Mouse (Mus musculus): ENCODE results near the gene Cacnb3. TPM values are rescaled to one million over a fixed set of nuclear protein-coding genes. Genes with fewer than 3 reads are reported as not detected.

Gene Cacnb3
- total RNA-seq, 2 experiments from 2014 or later = not detected

DNA sequence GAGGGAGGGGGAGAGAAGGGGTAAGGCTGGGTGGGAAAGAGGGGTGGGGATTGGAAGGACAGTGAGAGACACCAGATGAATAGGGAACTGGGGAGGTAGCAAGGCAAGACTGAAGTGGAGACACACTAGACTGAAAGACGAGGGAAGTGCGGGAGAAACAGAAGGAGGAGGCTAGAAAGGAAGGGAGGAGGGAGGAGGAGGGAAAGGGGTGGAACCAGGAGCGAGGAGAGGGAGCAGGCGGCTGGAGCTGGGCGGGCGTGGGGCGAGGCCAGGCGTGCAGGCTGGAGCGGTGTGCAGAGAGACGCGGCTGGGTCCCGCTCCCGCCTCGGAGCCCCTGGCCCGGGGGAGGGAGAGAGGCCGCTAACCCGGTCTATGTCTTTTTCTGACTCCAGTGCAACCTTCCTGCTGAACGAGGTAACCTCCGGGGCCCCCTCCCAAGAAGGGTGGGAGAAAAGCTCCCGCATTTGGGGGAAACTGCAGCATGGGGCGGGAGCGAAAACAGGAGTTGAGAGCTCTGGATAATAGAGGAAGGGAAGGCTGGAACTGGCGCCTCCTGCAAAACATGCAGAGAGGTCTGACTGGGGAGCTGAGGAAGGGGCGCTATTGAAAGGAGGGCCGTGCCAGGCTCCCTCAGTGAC, 1.6 kb downstream of the Cacnb3 start:
- no peak for ATAC-seq (replicated peaks; ENCODE audit: low FRiP score, poor library complexity, severe bottlenecking)

DNA sequence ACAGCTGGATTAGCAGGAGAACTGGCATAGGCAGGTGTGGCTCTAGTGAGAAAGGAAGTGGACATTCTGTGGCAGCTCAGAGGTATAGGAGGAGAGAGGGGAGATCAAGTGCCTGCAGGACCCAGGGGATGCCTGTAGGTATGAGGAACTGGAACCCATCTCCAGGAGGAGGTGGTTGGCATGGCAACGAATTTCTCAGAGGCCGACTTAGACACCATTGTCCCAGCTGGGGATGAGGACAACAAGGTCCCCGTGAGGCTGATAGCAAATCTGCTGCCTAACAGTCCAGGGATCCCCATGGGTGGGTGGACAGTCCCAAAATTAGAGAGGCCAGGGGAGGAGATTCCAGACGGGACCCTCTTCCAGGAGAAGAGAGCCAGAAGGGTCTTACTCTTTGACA, 2.3 kb downstream of the Cacnb3 start:
- no peak for ATAC-seq (replicated peaks; ENCODE audit: low FRiP score, poor library complexity, severe bottlenecking)

DNA sequence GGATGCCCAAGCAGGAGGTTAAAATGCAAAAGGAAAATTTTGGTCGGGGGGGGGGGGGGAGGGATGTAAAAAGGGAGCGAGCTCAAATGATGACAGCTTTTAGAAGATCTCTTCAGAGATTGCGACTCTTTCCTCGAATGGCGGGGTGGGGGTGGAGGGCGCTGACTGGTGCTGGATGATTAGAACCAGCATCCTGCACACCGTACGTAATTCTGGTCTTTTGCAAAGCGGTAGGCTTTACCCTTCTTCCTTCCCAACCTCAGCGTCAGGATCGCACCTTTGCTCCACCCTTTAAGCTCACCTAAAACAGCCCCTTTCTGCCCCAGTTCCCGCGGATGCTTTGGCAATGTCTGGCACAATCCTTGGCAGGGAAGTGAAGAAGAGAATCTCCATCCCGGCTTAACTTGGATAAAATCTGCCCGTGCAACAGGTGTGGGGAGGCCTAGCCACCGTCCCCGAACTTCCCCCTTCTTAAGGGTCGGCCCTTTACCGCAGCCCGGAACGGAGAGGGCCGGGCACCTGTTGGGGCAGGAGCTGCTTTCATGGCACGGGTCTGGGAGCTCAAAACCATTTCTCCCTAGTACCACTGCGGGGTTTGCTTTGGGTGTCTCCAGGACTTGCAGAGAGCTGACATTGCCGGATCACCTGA, 3.3 kb downstream of the Cacnb3 start:
- no peak for ATAC-seq (replicated peaks; ENCODE audit: low FRiP score, poor library complexity, severe bottlenecking)

DNA sequence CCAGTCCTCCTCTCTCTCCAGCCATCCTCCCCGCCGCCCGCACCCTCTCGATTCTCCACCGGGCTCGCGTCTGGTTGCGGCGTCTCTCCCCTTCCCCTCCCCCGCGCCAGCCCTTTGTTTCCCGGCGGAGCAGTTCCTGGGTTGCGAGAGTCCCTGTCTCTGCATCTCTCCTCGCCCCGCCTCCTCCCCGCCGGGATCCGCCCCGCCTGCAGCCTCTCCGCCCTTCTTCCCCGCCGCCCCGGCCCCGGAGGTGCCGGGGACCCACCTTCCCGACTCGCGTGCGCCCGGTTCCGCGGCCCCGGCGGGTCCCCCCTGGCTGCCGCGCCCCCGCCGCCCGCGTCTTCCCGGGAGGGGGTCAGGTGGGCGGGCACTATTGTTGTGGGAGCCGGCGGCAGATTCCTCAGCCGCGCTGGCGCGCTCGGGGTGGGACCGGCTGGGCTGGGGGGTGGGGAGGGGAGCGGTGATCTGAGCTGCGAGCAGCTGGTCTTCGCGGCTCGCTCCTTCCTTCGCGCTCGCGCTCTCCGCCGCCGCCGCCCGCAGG, 4.0 kb downstream of the Cacnb3 start:
- 0 out of 2 replicates have a peak, but pooled peaks have one; percentile 45 for ATAC-seq (replicated peaks; ENCODE audit: low FRiP score, poor library complexity, severe bottlenecking)

DNA sequence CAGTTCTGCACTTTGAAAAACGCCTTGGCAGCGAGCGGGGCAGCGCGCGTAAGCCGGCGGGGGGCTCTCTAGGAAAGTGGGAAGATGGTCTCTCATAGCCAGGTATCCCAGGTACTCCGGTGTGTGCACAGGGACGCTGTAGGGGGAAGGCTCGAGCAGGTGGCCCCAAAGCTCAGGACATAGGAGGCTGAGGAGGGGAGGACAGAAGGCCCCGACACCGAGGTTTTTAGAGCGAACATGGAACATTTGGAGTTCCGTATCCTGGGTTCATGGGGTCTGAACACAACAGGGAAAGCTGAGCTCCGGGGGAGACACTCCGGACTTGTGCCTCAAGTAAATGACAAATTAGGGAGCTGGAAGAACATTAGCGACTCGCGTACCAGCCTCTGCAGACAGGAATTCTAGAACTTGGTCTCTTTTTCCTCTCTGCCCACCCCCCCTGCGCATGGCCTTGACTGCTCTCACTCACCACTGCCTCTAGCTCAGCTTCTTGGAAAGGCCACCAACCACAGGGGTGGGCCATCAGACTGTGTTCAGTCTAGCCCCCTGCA, 4.7 kb downstream of the Cacnb3 start:
- no peak for ATAC-seq (replicated peaks; ENCODE audit: low FRiP score, poor library complexity, severe bottlenecking)

DNA sequence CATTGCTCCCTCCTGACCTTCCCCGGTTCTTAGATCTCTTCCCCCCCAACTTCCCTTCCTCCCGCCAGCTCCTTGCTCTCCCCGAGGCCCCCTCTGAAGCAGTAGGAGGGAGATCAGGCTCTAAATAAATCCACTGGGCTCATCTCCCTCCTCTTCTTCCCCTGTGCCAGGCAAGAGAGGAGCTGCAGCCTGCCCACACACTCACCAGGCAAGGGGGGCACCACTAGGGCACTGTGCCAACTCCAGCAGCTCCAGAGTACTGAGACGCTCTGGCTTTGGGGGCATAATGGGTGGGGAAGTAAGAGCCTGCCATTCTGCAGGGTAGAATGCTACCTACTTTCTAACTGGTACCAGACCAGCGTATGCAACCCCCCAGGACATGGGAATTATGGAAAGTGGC, 5.9 kb downstream of the Cacnb3 start:
- ATAC-seq (replicated peaks; ENCODE audit: low FRiP score, poor library complexity, severe bottlenecking) = no peak

DNA sequence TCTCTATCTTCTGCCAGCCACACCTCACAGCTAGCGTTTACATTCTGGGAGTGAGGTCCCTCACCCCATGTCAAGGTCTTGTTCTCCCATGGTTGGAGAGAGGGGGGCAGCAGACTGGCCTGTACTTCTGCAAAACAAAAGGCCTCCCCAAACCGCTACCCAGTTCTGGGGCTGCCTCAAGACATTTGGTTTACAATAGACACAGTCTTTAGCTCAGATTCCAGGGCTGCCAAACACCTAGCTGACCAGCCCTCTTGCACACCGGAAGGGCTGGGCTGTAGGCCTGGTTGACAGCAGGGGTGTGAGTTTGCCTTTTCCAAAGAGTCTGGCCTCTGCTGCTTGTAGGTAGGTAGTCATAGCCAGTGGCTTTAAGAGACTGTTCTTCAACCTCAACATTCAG, 6.5 kb downstream of the Cacnb3 start:
- no peak for ATAC-seq (replicated peaks; ENCODE audit: low FRiP score, poor library complexity, severe bottlenecking)

DNA sequence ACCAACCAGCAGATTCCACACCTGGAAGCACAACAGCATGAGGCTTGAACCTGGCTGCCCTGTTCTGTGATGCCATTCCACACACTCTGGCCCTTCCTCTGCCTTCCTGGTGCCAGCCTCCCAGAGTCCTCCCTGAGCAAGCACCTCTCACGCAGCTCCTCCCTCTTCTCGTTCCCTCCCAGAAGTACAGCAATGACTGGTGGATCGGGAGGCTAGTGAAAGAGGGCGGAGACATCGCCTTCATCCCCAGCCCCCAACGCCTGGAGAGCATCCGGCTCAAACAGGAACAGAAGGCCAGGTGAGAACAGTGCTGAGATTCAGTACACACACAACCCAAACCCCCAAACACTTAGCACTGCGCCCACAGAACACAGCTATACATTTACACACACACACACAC, 9.5 kb downstream of the Cacnb3 start:
- ATAC-seq (replicated peaks; ENCODE audit: low FRiP score, poor library complexity, severe bottlenecking) = no peak

DNA sequence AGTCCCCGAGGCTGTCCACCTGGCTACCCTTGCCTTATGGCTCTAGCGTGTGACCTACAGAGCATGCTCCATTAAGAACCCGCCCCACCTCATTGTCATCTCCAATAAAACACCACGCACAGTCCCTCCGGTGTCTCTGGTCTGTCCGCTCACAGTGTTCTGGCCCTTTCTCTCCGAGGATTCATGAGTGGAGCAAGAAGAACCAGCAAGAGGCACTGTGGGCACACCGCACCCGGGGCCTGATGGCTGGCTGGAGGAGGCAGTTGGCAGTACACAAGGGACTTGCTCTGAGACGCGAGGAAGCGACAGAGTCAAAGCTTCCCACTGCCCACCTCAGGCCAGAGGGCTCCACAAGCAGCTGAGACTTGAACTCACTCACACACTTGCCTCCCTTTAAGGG, 13.8 kb downstream of the Cacnb3 start:
- ATAC-seq (replicated peaks; ENCODE audit: low FRiP score, poor library complexity, severe bottlenecking) = no peak

DNA sequence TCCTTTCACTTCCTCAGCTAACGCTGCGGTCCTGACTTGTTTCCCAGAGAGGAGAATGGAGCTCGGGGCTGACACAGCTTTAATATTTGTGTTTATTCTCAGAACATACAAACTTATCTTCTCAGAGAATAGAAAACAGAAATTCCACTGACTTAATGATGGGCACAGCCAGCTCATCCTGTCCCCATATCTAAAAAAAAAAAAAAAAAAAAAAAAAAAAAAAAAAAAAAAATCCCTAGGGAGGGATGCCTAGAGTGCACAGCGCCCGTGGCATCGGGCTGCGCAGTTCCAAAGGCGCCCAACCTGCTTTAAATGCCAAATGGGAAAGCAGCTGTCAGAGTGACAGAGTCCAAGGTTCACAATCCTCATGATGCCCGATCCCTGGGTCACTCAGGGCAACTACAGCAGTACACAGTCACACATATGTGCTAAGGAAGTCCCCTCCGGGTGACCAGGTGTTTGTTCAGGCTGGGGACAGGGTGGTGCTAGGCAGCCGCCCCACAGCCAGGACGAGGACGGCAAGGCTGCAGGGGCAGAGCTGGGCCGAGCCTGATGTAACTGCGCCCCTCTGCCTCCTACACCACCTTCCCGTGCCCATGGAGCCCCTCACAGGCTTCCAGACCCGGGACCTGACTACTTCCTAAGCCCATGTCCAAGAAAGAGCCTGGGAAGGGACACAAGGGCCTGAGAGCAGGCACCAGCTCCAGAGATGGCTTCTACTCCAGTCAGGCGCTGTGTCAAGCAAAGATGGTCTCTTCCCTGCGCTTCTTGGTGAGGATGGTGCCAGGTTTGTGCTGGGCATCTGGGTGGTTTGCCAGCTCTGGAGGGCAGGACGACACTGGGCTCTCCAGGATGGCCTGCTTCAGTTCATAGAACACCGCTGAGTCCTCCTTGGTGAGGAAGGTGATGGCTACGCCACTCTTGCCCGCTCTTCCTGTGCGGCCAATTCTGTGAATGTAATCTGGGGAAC, 14.7 kb downstream of the Cacnb3 start:
- no peak for ATAC-seq (replicated peaks; ENCODE audit: low FRiP score, poor library complexity, severe bottlenecking)

DNA sequence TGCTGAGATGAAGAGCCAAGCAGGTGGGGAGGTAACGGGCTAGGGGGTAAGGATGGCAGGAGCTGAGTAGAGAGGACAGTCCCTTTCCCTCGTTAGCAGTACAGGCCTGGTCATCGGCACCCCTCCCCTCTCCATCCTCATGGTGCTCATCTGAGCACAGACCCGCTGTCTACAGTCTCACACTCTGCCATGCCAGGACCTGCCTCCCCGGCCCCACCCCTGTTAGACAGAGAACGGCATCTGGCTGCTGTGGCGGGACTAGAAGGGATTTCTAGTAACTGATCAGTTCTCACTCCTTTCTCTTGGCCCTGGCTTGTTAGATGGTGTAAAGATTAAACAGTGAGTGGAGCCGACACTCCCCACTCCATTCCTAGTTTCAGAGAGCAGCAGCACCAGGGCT, 16.1 kb downstream of the Cacnb3 start:
- ATAC-seq (replicated peaks; ENCODE audit: low FRiP score, poor library complexity, severe bottlenecking) = no peak

DNA sequence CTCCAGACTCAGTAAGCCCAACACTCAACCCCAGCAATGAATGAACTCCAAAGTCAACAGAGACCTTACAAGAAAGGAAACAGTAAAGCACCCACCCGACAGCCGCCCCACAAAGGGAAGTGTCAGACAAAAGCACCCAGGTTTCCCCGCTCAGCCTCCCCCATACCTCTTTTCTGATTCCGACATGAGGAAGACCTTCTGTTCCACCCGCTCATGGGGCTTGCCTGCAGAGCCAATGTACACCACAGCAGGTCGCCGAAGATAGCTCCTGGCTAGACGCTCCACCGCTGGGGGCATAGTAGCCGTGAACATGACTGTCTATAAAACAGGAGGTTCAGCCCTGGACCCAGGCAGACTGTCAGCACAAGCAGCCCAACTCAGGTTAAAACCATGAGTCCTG, 16.7 kb downstream of the Cacnb3 start:
- no peak for ATAC-seq (replicated peaks; ENCODE audit: low FRiP score, poor library complexity, severe bottlenecking)

DNA sequence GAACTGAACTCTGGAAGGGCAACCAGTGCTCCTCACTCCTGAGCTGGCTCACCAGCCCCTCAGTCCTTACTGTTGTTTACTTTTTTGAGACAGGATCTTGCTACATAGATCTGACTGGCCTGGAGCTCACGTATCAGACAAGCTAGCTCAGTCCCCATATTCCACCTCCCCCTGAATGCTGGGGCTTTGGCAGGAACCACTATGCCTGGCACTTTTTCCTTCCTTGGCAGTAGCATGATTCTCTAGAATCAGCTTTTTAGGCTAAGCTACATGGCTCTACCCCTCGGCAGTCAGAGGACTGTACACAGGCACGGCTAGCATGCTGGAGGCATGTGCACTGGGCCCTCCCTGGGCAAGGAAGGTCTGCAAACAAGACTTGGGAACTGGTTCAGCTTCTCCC, 17.4 kb downstream of the Cacnb3 start:
- ATAC-seq (replicated peaks; ENCODE audit: low FRiP score, poor library complexity, severe bottlenecking) = no peak

DNA sequence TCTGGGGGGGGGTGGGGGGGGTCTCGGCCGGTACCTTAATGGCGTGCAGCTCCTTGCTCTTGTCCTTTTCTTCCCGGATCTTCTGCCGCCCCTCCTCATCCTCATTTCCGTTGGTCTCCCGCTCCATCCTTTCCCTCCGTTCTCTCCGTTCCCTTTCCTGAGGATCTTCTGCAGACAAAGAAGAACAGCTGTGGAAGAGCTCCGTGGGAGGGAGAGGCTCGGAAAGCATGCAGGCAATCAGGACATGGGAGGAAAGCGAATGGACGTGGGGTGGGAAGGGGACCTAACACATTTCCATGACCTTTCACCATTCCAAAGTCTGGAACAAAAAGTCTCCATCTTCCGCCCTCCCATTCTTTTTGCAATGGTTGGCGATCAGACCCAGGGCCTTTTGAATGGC, 20.8 kb downstream of the Cacnb3 start:
- ATAC-seq (replicated peaks; ENCODE audit: low FRiP score, poor library complexity, severe bottlenecking) = no peak

DNA sequence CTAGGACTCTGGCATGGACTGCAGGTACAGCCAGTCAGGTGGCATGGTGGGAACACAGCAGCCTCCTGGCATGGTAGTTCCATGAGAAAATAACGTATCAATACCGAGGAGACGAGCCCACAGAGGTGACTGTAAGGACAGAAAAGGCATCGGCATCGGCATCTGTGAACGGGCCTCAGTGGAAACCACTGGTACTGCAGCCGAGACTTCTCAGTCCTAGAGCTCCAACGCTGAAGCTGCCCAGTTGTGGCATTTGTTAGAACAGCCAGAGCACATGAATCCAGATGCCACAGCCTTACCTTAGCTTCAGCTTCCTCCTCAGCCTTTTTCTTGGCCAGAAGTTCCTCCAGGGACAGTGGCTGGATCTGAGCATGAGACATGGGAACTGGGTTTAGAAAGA, 21.5 kb downstream of the Cacnb3 start:
- no peak for ATAC-seq (replicated peaks; ENCODE audit: low FRiP score, poor library complexity, severe bottlenecking)

DNA sequence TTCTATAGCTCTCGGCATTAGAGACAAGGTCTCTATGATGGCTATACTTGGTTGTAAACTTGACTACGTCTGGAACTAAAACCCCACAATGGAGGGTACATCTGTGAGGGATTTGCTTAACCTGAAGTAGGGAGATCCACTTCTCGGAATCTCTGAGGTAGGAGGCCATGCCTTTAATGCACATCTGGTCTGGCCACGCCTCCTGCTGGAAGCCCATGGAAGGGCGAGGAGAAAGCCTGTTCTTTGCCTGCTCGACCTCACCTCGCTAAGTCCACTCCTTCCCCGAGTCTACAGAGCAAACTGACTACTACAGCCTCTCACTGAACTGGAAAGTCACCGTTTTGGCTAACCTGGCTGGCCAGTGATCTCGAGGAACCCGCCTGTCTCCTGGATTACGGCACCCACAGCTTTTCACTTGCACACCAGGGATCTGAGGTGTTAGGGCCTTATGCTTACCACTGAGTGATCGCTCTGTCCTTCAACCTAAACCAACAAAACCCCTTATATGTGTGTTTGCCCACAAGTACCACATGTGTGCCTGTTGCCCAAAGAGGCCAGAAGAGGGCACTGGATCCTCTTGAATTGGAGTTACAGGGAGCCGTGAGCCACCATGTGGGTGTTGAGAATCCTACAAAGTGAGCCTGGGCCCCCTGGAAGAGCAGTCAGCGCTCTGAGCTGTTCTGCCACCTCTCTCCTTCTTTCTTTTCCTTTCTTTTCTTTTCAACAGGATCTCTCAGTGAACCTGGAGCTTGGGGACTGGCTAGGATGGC, 26.5 kb downstream of the Cacnb3 start:
- ATAC-seq (replicated peaks; ENCODE audit: low FRiP score, poor library complexity, severe bottlenecking) = no peak

DNA sequence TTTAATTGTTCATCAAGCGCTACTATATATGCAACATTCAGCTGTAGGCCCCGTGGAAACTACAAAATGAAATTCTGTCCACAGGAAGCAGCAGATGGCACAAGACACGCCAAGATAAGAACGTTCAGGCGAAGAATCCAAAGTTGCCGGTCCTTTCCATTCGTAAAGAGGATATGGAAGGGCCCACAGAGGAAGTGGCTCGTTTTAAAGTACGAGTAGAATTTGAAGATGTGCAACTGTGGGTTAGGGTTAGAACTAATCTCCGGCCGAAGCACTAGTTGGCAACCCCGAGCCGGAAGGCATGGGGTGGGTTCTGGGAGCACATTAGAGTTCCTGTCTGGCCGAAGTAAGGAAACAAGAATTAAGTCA, 31.5 kb downstream of the Cacnb3 start:
- peak; percentile 66 for ATAC-seq (replicated peaks; ENCODE audit: low FRiP score, poor library complexity, severe bottlenecking)

DNA sequence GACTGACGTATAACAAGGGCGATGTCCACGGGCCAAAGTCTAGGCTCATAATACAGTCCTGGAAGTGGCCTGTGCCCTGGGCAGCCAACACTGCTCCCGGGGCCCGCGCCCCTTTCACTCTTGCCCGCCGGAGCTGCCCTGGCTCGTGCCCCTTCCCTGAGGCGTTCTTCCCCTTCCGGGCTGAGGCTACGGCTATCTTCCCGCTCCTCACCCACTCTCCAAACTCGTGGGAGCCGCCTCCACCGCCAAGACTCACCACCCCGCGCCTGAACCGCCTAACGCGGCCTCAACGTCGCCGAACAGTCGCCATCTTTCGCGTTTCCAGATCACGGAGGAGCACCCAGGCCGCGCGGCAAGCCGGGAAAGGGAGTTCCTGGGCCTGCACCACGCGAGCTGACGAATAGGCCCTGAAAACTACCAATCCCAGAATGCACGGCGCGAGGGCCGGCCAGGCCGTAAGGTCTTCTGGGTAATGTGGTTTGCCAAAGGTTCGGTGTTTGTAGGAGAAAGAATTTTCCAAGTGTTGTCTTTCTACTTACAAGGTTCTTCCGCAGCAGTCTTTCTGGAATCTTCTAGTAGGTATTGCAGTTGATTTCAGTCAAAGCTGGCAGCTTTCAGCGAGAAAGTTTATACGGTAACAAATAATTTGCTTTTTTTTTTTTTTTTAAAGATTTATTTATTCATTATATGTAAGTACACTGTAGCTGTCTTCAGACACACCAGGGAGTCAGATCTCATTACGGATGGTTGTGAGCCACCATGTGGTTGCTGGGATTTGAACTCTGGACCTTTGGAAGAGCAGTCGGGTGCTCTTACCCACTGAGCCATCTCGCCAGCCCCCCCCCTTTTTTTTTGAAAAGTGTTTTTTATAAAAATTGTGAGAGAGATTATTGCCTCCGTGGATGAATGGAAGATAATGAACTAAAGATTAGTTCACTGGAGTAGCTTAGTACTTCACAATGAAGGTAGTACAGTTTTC, 32.2 kb downstream of the Cacnb3 start, which contains the start of gene Ddx23:
TSS of gene Ddx23 (minus strand) at position 328 of the 979 bp plus-strand sequence.
- ATAC-seq (replicated peaks; ENCODE audit: low FRiP score, poor library complexity, severe bottlenecking) = peak; percentile 97
